Mouse (Mus musculus) hindbrain, embryonic 14.5 days (tissue): ENCODE data around the gene Pet100. TPM values are rescaled to one million over a fixed set of nuclear protein-coding genes. Genes with fewer than 3 reads are reported as not detected.

Experiments used
- ATAC-seq: fragments of 200-750 bp; cut with Nextera tagmentation; 2 replicates; pipeline ENCODE4 v1.8.0; 2017; ENCODE audit warnings: moderate number of reproducible peaks, mild to moderate bottlenecking, moderate TSS enrichment, moderate library complexity; ENCODE audit not compliant: low FRiP score
- DNase-seq: peaks from one replicate; pipeline ENCODE4 v3.0.0-alpha.2; 2015; ENCODE audit warnings: low spot score
- H3K27ac ChIP-seq: fragments of 300-500 bp; sonication (generic); 2 replicates; pipeline ENCODE4 v1.5.1; 2014; ENCODE audit warnings: mild to moderate bottlenecking, moderate library complexity
- H3K27me3 ChIP-seq: fragments of 300-500 bp; sonication (generic); 2 replicates; pipeline ENCODE4 v1.6.1; 2014; ENCODE audit warnings: mild to moderate bottlenecking, low read length, mixed read lengths; ENCODE audit not compliant: control insufficient read depth, insufficient read depth
- H3K36me3 ChIP-seq: fragments of 300-500 bp; sonication (generic); replicated peaks from 2 replicates; pipeline ENCODE4 v1.6.1; 2014; ENCODE audit not compliant: control insufficient read depth, insufficient read depth
- H3K4me1 ChIP-seq: fragments of 300-500 bp; sonication (generic); replicated peaks from 2 replicates; pipeline ENCODE4 v1.6.1; 2014; ENCODE audit warnings: antibody characterized with exemption, low read length, mixed read lengths; ENCODE audit not compliant: control insufficient read depth, insufficient read depth
- H3K4me2 ChIP-seq: fragments of 300-500 bp; sonication (generic); replicated peaks from 2 replicates; pipeline ENCODE4 v1.6.1; 2014; ENCODE audit warnings: mild to moderate bottlenecking, moderate library complexity
- H3K4me3 ChIP-seq: fragments of 300-500 bp; sonication (generic); replicated peaks from 2 replicates; pipeline ENCODE4 v1.5.1; 2014; ENCODE audit warnings: mild to moderate bottlenecking, low read length
- H3K9ac ChIP-seq: fragments of 300-500 bp; sonication (generic); 2 replicates; pipeline ENCODE4 v1.6.1; 2014
- H3K9me3 ChIP-seq: fragments of 300-500 bp; sonication (generic); 2 replicates; pipeline ENCODE4 v1.6.1; 2016; ENCODE audit warnings: low read length; ENCODE audit not compliant: control insufficient read depth
- WGBS: fragments of 180-500 bp; shearing (Covaris S2); extraction: QIAGEN DNeasy Blood & Tissue Kit; methylation state at CpG from one replicate; pipeline ENCODE4 v1.1.7; 2014; 5-methylcytosine and 5-hydroxymethylcytosine counted together
- polyA plus RNA-seq: library from polyadenylated mRNA; unstranded; fragments of >200 nt; fragmentation: Nextera tagmentation; extraction: Ambion mirVana; gene quantifications from 2 replicates; pipeline ENCODE4 v1.2.1, GENCODE M21; 2014

The Pet100 gene
- polyA plus RNA-seq, 1 experiment from 2014 or later: 92.8 TPM

DNA sequence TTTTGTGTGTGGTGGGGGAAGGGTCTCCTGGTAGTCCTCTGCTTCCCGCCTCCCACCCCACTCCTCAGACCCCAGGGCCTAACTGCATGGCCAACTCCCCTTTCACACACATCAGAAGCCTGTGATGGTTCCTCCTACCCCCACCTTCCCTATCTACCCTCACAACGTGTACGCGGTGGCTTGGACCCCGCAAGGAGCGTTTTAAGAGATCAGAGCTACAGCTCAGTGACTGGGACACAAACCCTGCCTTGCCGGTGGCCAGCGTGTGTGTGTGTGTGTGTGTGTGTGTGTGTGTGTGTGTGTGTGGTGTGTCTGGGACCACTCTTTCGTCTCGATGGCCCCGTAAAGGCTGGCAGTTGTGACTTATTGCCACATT, 33.1 kb upstream of the Pet100 start:
- Histone ChIP-seq H3K4me3 (peak overlapping the region; percentile 86), H3K27me3 (no peaks in the 10 kb centered on the region), H3K4me1 (no peaks in the 10 kb centered on the region), H3K4me2 (peak overlapping the region; percentile 69), H3K9ac (peak overlapping the region; percentile 91), H3K27ac (peak overlapping the region; percentile 91), H3K9me3 (no peaks in the 10 kb centered on the region), H3K36me3 (no peaks in the 10 kb centered on the region)
- ATAC-seq (peak; percentile 65), DNase-seq (peak; percentile 38)
- WGBS: 5% methylated on average over 10 of the region's 11 CpGs

DNA sequence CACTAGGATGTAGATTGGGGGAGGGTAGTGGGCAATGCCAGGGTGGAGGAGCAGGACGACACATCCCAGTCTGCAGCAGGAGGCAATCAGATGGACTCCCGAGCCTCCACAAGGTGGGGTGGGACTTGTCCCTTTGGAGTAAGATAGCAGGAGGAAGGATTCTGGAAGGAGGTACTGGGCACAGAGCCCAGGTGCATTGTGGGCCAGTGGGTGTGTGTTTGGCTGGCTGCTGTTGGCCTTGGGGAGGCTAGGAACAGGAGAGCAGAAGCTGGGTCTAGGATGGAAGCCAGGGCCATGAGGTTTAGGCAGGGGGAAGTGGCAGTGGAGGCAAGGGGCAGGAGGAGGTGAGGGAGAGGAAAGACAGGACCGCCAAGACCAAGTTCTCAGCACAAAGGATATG, 27.9 kb upstream of the Pet100 start:
- Histone ChIP-seq H3K4me1 (no peaks in the 10 kb centered on the region), H3K9me3 (no peaks in the 10 kb centered on the region), H3K27me3 (no peaks in the 10 kb centered on the region), H3K9ac (no peak overlapping the region), H3K27ac (no peak overlapping the region), H3K36me3 (peaks cover 8% of the 10 kb centered on the region), H3K4me2 (no peak overlapping the region), H3K4me3 (no peak overlapping the region)
- DNase-seq: no peak
- no peak for ATAC-seq
- 73% methylated on average over 3 of the region's 3 CpGs for WGBS

DNA sequence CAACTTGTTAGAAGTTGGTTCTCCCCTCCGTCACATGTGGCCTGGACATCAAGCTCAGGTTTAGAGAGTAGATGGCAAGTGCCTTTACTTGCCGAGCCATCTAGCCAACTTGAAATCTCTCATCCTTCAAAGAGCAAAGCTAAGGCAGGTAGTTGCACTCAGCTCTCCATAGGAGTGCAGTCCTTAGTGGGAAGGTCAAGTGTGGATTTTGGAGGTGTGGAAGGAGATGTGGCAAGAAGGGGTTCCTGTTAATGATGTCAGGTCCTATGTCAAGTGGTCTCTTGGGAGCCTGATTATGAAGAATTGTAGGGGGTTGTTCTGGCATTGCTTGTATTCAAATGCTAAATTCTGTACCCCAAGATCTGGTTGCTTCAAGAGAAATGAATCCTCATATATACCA, 26.9 kb upstream of the Pet100 start:
- ATAC-seq (no peak), DNase-seq (no peak)
- H3K27me3 ChIP-seq: no peaks in the 10 kb centered on the region
- no peak overlapping the region for H3K9ac ChIP-seq
- peaks cover 17% of the 10 kb centered on the region for H3K36me3 ChIP-seq
- H3K4me1 ChIP-seq: no peaks in the 10 kb centered on the region
- no peak overlapping the region for H3K27ac ChIP-seq
- H3K4me2 ChIP-seq: no peak overlapping the region
- WGBS: 88% methylated on average over 2 of the region's 2 CpGs
- H3K9me3 ChIP-seq: no peaks in the 10 kb centered on the region
- H3K4me3 ChIP-seq: no peak overlapping the region

DNA sequence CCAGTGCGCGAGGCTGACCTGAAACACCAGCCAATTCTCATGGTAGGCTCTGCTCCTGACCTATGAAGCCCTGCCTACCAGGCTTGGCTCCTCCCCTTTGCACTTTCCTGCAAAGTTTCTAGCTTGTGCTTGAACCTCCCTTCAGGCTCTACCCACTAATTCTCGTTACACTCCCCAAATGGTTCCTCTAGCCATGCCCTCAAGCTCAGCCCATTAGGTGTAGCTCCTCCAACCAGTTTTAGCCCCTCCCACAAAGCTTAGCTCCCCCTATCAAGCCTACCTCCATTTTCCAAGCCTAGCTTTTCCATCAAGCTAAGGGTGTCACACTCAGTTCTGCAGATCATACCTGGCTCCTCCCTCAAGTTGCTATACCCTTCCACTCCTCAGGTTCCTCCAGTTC, 23.3 kb upstream of the Pet100 start:
- DNase-seq (no peak), ATAC-seq (no peak)
- Histone ChIP-seq H3K4me2 (no peak overlapping the region), H3K9ac (no peak overlapping the region), H3K9me3 (no peaks in the 10 kb centered on the region), H3K4me1 (no peaks in the 10 kb centered on the region), H3K27ac (no peak overlapping the region), H3K36me3 (peaks cover 52% of the 10 kb centered on the region), H3K27me3 (no peaks in the 10 kb centered on the region), H3K4me3 (no peak overlapping the region)
- 77% methylated on average over 3 of the region's 3 CpGs for WGBS

DNA sequence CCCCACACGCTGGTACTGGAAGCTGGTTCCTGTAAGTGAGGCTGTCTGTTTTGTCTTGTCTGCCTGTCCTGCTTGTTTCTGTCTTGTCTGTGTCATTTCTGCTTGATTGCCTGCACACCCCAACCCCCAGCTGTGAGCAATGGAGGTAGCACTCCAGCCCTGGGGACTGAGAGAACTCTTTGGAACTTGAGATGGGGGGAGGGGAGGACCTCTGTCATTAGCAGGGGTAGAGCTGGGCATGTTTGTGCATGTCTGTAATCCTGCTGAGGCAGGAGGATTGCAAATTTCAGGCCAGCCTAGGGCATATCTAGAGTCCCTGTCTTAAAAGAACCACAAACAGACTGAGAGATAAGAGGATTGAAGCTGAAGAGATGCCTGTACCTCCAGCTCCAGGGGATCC, 22.1 kb upstream of the Pet100 start:
- WGBS: 80% methylated on average over 1 of the region's 1 CpGs
- ATAC-seq (no peak), DNase-seq (no peak)
- no peak overlapping the region for H3K4me2 ChIP-seq
- H3K27me3 ChIP-seq: no peaks in the 10 kb centered on the region
- H3K9me3 ChIP-seq: no peaks in the 10 kb centered on the region
- no peak overlapping the region for H3K4me3 ChIP-seq
- H3K4me1 ChIP-seq: no peaks in the 10 kb centered on the region
- no peak overlapping the region for H3K9ac ChIP-seq
- H3K27ac ChIP-seq: no peak overlapping the region
- peaks cover 64% of the 10 kb centered on the region for H3K36me3 ChIP-seq

DNA sequence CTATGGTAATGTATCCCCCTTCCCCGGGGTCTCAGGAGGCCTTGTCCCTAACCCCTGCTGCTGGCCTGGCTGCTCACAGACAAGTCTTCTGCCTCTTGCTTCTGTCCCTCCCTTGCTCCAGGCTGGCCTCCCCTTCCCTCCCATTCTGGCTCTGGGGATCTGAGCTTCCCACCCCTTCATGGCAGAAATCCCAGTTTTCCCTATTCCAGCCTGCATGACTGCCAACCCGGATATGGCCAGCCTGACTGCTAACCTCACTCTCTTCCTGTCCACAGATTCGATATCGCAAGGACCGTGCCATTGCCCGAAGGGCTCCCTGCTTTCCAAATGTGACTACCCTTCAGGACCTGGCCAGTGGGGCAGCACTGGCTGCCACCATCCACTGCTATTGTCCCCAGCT, 20.9 kb upstream of the Pet100 start:
- no peak overlapping the region for H3K4me2 ChIP-seq
- WGBS: 94% methylated on average over 6 of the region's 6 CpGs
- H3K4me3 ChIP-seq: no peak overlapping the region

DNA sequence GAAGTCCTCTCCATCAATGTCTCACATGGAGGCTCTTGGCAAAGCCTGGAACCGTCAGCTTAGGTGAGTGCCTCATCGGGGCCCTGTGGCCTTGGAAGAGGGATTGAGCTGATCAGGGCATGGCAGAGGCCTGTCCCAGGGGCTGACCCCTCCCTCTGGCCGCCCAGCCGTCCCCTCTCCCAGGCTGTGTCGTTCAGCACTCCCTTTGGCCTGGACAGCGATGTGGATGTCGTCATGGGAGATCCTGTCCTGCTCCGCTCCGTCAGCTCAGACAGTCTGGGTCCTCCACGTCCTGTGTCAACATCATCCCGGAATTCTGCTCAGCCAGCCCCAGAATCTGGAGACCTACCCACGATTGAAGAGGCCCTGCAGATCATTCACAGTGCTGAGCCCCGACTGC, 17.9 kb upstream of the Pet100 start:
- DNase-seq (no peak), ATAC-seq (no peak)
- H3K9ac ChIP-seq: no peak overlapping the region
- H3K4me1 ChIP-seq: no peaks in the 10 kb centered on the region
- H3K27me3 ChIP-seq: no peaks in the 10 kb centered on the region
- no peaks in the 10 kb centered on the region for H3K9me3 ChIP-seq
- no peak overlapping the region for H3K4me2 ChIP-seq
- H3K4me3 ChIP-seq: no peak overlapping the region
- peaks cover 95% of the 10 kb centered on the region for H3K36me3 ChIP-seq
- H3K27ac ChIP-seq: no peak overlapping the region
- WGBS: 85% methylated on average over 13 of the region's 13 CpGs

More for the DNA sequence above, 20.9 kb upstream of the Pet100 start:
- Histone ChIP-seq H3K9ac (no peak overlapping the region), H3K4me1 (no peaks in the 10 kb centered on the region), H3K9me3 (no peaks in the 10 kb centered on the region), H3K36me3 (peaks cover 73% of the 10 kb centered on the region), H3K27ac (no peak overlapping the region), H3K27me3 (no peaks in the 10 kb centered on the region)
- DNase-seq (no peak), ATAC-seq (no peak)

DNA sequence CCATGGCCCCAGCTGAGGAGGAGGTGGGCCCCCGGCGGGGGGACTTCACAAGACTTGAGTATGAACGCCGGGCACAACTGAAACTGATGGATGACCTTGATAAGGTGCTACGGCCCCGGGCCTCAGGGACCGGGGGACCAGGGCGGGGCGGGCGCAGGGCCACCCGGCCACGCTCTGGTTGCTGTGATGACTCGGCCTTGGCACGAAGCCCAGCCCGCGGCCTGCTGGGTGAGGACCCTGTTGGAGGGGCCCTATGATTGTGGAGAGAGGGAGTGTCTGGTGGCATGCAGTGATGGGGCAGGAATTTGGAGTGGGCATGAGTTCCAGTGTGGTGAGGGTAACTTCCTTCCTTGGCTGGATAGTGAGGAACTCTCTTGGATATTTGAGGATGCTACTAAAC, 14.8 kb upstream of the Pet100 start:
- Histone ChIP-seq H3K9ac (no peak overlapping the region), H3K4me3 (no peak overlapping the region), H3K27ac (no peak overlapping the region), H3K36me3 (peaks cover 98% of the 10 kb centered on the region), H3K27me3 (no peaks in the 10 kb centered on the region), H3K4me1 (no peaks in the 10 kb centered on the region), H3K9me3 (no peaks in the 10 kb centered on the region), H3K4me2 (no peak overlapping the region)
- 90% methylated on average over 16 of the region's 16 CpGs for WGBS
- DNase-seq: no peak
- no peak for ATAC-seq

DNA sequence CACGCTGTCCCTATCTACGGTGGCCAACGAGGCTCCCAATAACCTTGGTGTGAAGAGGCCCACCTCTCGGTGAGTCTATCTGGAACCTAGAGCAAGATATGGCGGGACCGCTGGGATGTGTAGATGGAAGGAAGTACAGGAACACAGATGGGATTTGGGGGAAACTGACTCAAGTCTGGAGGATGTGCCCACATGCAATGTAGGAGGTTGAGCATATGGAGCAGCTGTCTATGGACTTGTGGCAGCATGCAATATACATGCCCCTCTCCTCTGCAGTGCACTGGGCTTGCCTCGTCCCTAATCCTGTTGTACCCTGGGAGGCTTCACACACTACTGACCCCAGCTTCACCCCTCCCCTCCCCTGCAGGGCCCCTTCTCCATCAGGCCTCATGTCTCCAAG, 13.5 kb upstream of the Pet100 start:
- no peak overlapping the region for H3K4me2 ChIP-seq
- H3K4me1 ChIP-seq: no peaks in the 10 kb centered on the region
- ATAC-seq (no peak), DNase-seq (no peak)
- no peak overlapping the region for H3K9ac ChIP-seq
- peaks cover 98% of the 10 kb centered on the region for H3K36me3 ChIP-seq
- no peak overlapping the region for H3K27ac ChIP-seq
- no peaks in the 10 kb centered on the region for H3K9me3 ChIP-seq
- H3K4me3 ChIP-seq: no peak overlapping the region
- no peaks in the 10 kb centered on the region for H3K27me3 ChIP-seq
- 91% methylated on average over 7 of the region's 7 CpGs for WGBS

DNA sequence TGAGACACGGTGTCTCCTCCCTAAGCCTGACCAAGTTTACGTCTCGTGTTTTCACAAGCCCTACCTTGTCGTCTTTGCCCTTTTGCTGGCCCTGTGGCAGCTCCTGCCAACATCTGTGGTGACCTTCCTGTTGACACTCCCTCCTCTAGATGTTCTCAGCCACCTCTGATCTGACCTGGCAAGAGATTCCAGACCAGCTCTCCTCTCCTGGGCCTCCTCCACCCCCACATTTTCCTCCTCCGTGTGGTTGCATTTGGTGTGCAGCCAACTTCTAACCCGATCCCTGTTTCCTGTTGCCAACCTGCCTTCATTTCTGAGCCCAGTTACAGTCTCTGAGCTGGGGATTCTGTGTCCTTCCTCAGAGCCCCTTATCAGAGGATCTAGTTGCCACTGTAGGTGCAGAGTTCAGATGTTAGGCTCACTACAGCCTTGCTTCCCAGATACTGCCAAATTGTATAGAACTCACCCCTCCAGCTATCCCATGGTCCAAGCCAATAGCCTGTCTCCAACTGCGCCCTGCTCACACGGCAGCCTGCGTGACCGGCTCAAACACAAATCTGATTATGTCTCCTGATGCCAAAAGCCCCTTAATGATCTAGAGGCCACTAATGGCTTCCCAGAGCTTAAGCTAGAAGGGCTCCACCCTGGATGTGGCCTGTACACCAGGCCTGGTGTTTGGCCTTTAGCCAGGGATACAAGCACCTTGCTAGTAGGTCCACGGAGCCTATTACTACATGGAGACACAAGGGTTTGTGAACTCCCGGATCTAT, 12.1 kb upstream of the Pet100 start:
- no peak overlapping the region for H3K4me2 ChIP-seq
- no peak for DNase-seq
- no peaks in the 10 kb centered on the region for H3K9me3 ChIP-seq
- 89% methylated on average over 12 of the region's 12 CpGs for WGBS
- no peak overlapping the region for H3K27ac ChIP-seq
- H3K27me3 ChIP-seq: no peaks in the 10 kb centered on the region
- H3K9ac ChIP-seq: no peak overlapping the region
- H3K4me3 ChIP-seq: no peak overlapping the region
- no peaks in the 10 kb centered on the region for H3K4me1 ChIP-seq
- peaks cover 98% of the 10 kb centered on the region for H3K36me3 ChIP-seq
- no peak for ATAC-seq
